Mouse (Mus musculus) heart, adult 2 months (tissue): ENCODE results near the gene Adcy7.

Source experiments
- CTCF ChIP-seq: fragments of 200-600 bp; IDR thresholded peaks from 2 replicates; pipeline ENCODE4 v1.8.1; 2022; ENCODE audit warnings: antibody characterized with exemption, mild to moderate bottlenecking, moderate library complexity
- EP300 ChIP-seq: fragments of 200-500 bp; IDR thresholded peaks from 2 replicates; pipeline ENCODE4 v1.6.1; 2011; ENCODE audit warnings: low read depth, low read length, control low read depth; ENCODE audit not compliant: insufficient read depth
- POLR2A ChIP-seq: fragments of 200-500 bp; IDR thresholded peaks from 2 replicates; pipeline ENCODE4 v1.6.1; 2011; ENCODE audit warnings: mild to moderate bottlenecking, low read depth, low read length, control low read depth; ENCODE audit not compliant: insufficient read depth

GRCm38 (mm10) chr8:88270086-88270485 lies 2.1 kb upstream of the Adcy7 start:
- TF ChIP-seq CTCF (no peak), POLR2A (no peak), EP300 (no peak)
